Mouse (Mus musculus): ENCODE measurements around the gene Btbd9. TPM values are rescaled to one million over a fixed set of nuclear protein-coding genes. Genes with fewer than 3 reads are reported as not detected.
A peak's percentile ranks its signal among the peaks of the same experiment; 100 is the strongest.

The Btbd9 gene
- total RNA-seq, 2 experiments from 2014 or later = 10.1 to 10.7 TPM

GRCm38 (mm10) chr17:30605001-30605400 lies 28.7 kb upstream of the Btbd9 start:
- DNase-seq = no peak
- intact Hi-C loops (cut with DNase I) = no loop called here

- intact Hi-C loops (cut with DNase I) = no loop called here
- DNase-seq = no peak
Measured at GRCm38 (mm10) chr17:30604296-30604695, 28.0 kb upstream of the Btbd9 start.

GRCm38 (mm10) chr17:30602175-30602574 lies 25.9 kb upstream of the Btbd9 start:
- intact Hi-C loops (cut with DNase I) = no loop called here
- DNase-seq = no peak

- intact Hi-C loops (cut with DNase I) = no loop called here
Measured at GRCm38 (mm10) chr17:30598300-30598699, 22.0 kb upstream of the Btbd9 start.

GRCm38 (mm10) chr17:30597786-30598185 lies 21.5 kb upstream of the Btbd9 start:
- intact Hi-C loops (cut with DNase I) = no loop called here
- DNase-seq = no peak

More at GRCm38 (mm10) chr17:30598300-30598699, 22.0 kb upstream of the Btbd9 start:
- no peak for DNase-seq

- intact Hi-C loops (cut with DNase I) = no loop called here
- no peak for DNase-seq
Measured at GRCm38 (mm10) chr17:30594846-30595245, 18.6 kb upstream of the Btbd9 start.

GRCm38 (mm10) chr17:30594407-30594806 lies 18.1 kb upstream of the Btbd9 start:
- DNase-seq = no peak
- intact Hi-C loops (cut with DNase I) = no loop called here

- peak in 1 of 2 experiments; percentile 20 for DNase-seq
- intact Hi-C loops (cut with DNase I) = loop anchor here (1.0 kb wide), 1 partner anchor 31 kb away; no protein-coding TSS in a partner anchor
Measured at GRCm38 (mm10) chr17:30590417-30591198, 14.3 kb upstream of the Btbd9 start.

GRCm38 (mm10) chr17:30583258-30584001 lies 7.1 kb upstream of the Btbd9 start:
- intact Hi-C loops (cut with DNase I) = no loop called here
- no peak for DNase-seq

GRCm38 (mm10) chr17:30582313-30582712 lies 6.0 kb upstream of the Btbd9 start:
- intact Hi-C loops (cut with DNase I) = no loop called here

GRCm38 (mm10) chr17:30581201-30581600 lies 4.9 kb upstream of the Btbd9 start:
- intact Hi-C loops (cut with DNase I) = no loop called here
- no peak for DNase-seq

More at GRCm38 (mm10) chr17:30582313-30582712, 6.0 kb upstream of the Btbd9 start:
- no peak for DNase-seq

- intact Hi-C loops (cut with DNase I) = no loop called here
- DNase-seq = no peak
Measured at GRCm38 (mm10) chr17:30580781-30581180, 4.5 kb upstream of the Btbd9 start.

- no peak for DNase-seq
- intact Hi-C loops (cut with DNase I) = no loop called here
Measured at GRCm38 (mm10) chr17:30576946-30577345, 658 bp upstream of the Btbd9 start.

- intact Hi-C loops (cut with DNase I) = no loop called here
Measured at GRCm38 (mm10) chr17:30575121-30575904, 975 bp downstream of the Btbd9 start.

GRCm38 (mm10) chr17:30574783-30575075 lies 1.6 kb downstream of the Btbd9 start:
- intact Hi-C loops (cut with DNase I) = no loop called here
- no peak for DNase-seq

More at GRCm38 (mm10) chr17:30575121-30575904, 975 bp downstream of the Btbd9 start:
- peak in 1 of 2 experiments; percentile 51 for DNase-seq

GRCm38 (mm10) chr17:30573990-30574782 lies 2.1 kb downstream of the Btbd9 start:
- no peak for DNase-seq
- intact Hi-C loops (cut with DNase I) = no loop called here

- intact Hi-C loops (cut with DNase I) = no loop called here
- DNase-seq = no peak
Measured at GRCm38 (mm10) chr17:30570971-30571370, 5.3 kb downstream of the Btbd9 start.

- no peak for DNase-seq
- intact Hi-C loops (cut with DNase I) = no loop called here
Measured at GRCm38 (mm10) chr17:30570173-30570572, 6.1 kb downstream of the Btbd9 start.

- DNase-seq = no peak
- intact Hi-C loops (cut with DNase I) = no loop called here
Measured at GRCm38 (mm10) chr17:30568473-30568872, 7.8 kb downstream of the Btbd9 start.

- intact Hi-C loops (cut with DNase I) = no loop called here
- no peak for DNase-seq
Measured at GRCm38 (mm10) chr17:30564971-30565370, 11.3 kb downstream of the Btbd9 start.
